Mouse (Mus musculus) erythroblast, adult 5-6 weeks (primary cell): ENCODE data around the gene Egf. TPM values are rescaled to one million over a fixed set of nuclear protein-coding genes. Genes with fewer than 3 reads are reported as not detected.

Experiments used
- ATAC-seq: replicated peaks from 2 replicates; pipeline ENCODE4 v1.8.0; 2016; ENCODE audit warnings: moderate number of reproducible peaks, mild to moderate bottlenecking, moderate TSS enrichment, inconsistent platforms; ENCODE audit not compliant: poor library complexity, low FRiP score, severe bottlenecking
- total RNA-seq, 2 experiments: library from RNA; stranded (forward) in 1 of 2; stranded (reverse) in 1 of 2; fragments of 150-400 nt in 1 of 2; fragments of 200-764, 138-1000 nt in 1 of 2; gene quantifications; 2 replicates each; pipeline versions ENCODE4 v1.2.3 to v1.2.4; 2015 to 2017; ENCODE audit warnings: low replicate concordance in 2 of 2

Egf gene
- total RNA-seq, 2 experiments from 2014 or later, result 0.51 TPM; not detected in 1

GRCm38 (mm10) chr3:129724961-129725501 is 30.1 kb downstream of the Egf start:
- ATAC-seq, result peak; percentile 98

- ATAC-seq, result no peak
Observed at GRCm38 (mm10) chr3:129724505-129724904, 30.6 kb downstream of the Egf start.

GRCm38 (mm10) chr3:129723311-129723710 is 31.8 kb downstream of the Egf start:
- ATAC-seq, result no peak

- ATAC-seq, result no peak
Observed at GRCm38 (mm10) chr3:129714542-129715145, 40.5 kb downstream of the Egf start.

GRCm38 (mm10) chr3:129708157-129708556 is 47.0 kb downstream of the Egf start:
- no peak for ATAC-seq

GRCm38 (mm10) chr3:129698882-129699281 is 56.2 kb downstream of the Egf start:
- no peak for ATAC-seq

DNA sequence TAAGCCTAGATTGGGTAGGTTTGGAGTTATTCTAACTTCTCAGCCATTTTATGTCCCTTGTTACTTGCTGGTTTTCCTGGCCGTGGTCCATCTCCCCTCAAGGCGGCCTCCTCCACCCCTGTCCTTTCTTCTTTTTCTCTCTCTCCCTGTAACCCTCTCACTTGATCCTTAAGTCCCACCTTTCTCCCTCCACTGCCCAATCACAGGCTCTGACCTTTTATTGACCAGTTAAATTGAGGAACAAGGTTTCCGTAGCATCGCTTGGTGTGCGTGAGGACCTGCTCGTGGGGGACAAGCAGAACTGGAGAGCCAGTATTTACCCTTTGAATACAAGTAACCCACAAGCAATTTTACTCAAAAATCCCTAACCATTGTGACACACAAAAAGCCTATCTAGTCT is 56.8 kb downstream of the Egf start:
- no peak for ATAC-seq

DNA sequence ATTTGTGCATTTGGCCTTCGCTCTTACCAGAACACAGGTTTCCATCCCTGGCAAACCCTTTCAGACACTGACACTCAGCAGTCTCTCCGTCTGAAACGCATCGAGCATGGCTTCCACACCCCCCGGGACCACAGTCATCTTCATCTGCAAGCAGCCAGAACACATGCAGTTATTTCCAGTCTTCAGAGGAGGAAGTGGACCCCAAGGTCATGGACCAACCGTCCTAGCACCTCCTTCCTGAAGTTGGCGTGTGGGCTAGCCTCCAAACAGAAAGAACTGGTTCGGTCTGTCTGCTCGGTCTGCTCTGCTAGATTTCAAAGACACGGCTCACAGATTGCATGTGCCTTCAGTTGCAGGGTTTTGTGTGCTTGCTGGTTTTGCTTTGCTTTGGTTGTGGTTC is 57.4 kb downstream of the Egf start:
- no peak for ATAC-seq

DNA sequence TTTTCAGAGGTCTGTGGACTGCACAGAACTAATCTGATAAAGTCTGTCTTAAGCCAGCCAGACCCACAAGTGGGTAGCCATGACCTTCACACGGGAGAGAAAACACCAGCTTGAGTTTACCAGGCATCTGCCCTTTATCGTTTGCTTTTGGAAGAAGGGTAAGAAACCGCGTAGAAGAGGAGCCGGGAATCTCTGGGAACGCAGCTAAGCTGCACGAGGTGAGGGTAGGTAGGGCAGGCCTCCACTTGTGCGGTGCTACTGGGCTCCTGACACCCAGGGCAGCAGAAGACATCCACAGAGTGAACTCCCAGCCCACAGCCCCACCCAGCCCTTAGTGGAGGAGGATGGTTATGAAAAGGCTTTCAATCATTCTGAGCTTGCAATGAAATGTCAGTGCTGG is 59.2 kb downstream of the Egf start:
- ATAC-seq, result no peak

GRCm38 (mm10) chr3:129693581-129693980 is 61.5 kb downstream of the Egf start:
- ATAC-seq, result no peak

DNA sequence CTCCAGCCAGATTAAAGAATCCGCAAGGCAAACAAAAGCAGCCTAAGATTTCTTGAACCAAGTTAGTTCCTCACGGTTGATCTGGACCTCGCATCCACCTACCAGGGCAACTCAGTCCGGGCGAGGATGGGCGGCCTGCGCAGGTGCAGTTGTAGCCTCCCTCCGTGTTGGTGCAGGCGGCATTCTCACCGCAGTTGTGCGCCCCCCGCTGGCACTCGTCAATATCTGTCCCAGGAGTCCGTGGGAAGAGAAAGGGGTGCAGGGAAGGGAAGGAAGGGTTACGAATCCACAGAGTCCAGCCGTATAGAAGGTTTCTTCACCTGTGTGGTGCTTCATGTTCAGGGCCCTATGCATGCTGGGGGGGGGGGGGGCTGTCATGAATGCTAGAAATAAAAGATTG is 62.3 kb downstream of the Egf start:
- no peak for ATAC-seq

DNA sequence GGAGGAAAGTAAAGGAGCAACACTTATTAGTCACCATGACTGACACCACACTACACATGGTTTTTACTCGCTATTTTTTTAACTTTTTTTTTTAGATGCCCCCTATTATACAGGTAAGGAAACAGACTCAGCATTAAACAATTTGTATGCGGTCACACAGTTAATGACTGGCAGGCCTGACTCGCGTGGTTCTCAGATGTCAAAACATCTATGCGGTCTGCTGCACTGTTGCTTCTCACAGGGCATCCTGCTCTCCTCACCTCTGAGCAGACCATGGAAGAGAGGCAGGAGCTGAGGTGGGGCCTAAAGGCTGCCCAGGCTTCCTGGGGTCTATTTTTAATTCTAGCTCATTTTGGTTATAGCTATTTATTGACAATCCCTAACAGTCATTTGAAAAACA is 67.7 kb downstream of the Egf start:
- no peak for ATAC-seq

GRCm38 (mm10) chr3:129686698-129687333 is 68.3 kb downstream of the Egf start:
- ATAC-seq, result no peak

- no peak for ATAC-seq
Observed at GRCm38 (mm10) chr3:129686196-129686595, 68.9 kb downstream of the Egf start.

GRCm38 (mm10) chr3:129683060-129683679 is 71.9 kb downstream of the Egf start:
- no peak for ATAC-seq

- no peak for ATAC-seq
Observed at GRCm38 (mm10) chr3:129682389-129682788, 72.7 kb downstream of the Egf start.

GRCm38 (mm10) chr3:129681841-129682240 is 73.3 kb downstream of the Egf start:
- no peak for ATAC-seq

DNA sequence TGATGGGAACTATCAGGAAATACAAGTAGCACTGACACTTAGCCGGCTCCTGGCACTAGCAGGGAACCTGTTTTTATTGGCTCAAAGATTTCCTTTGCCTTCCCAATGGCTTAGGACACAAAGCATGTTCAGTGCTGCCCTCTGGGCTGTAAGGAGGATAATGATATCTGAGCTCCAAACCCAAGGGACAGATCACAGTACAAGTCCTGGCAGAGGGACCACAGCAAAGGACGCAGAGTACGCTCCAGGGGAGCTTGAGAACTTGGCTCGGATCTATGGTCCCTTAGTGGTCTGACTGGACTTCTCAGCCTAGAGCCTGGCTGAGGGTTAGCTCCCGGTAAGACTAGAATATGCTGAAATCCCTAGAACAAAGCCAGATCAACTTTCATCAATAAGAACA is 74.9 kb downstream of the Egf start:
- no peak for ATAC-seq

DNA sequence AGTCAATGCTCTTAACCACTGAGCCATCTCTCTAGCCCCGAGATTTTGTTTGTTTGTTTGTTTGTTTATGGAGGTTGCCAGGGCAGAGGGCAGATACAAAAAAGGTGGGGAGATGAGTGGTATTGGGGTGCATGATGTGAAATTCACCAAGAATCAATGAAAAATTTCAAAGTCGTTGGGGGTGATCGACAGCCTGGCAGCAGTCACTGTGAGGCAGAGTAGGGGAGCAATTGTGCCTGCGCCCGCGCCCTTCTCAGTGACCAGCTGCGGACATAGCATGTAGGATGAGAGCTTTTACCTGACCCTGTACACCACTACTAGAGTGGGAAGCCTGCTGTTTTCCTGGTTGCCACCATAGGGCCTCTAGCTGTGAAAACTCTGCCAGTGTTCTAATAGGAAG is 79.2 kb downstream of the Egf start:
- no peak for ATAC-seq

- no peak for ATAC-seq
Observed at GRCm38 (mm10) chr3:129663906-129664305, 91.2 kb downstream of the Egf start.

DNA sequence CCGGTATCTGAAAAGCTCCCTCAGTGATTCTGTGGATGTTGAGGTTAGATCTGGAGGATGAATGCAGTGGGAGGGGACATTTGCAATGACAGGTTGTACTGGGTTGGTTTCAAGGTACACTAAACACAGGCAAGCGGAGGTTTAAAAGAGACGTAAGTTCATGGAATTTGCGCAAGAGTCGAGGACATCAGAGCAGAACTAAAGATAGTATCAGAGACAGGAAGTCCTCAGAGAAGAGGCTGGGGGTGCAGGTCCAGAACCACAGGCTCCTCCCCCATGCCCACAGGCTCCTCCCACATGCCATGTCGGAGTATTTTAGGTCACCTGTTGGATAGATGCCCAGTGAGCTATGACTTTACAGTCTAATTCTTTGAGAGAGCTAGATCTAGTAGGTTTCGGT is 96.3 kb downstream of the Egf start:
- no peak for ATAC-seq
